Mouse (Mus musculus): Measurements from ENCODE around the gene Adra2b.

The Adra2b gene

DNA sequence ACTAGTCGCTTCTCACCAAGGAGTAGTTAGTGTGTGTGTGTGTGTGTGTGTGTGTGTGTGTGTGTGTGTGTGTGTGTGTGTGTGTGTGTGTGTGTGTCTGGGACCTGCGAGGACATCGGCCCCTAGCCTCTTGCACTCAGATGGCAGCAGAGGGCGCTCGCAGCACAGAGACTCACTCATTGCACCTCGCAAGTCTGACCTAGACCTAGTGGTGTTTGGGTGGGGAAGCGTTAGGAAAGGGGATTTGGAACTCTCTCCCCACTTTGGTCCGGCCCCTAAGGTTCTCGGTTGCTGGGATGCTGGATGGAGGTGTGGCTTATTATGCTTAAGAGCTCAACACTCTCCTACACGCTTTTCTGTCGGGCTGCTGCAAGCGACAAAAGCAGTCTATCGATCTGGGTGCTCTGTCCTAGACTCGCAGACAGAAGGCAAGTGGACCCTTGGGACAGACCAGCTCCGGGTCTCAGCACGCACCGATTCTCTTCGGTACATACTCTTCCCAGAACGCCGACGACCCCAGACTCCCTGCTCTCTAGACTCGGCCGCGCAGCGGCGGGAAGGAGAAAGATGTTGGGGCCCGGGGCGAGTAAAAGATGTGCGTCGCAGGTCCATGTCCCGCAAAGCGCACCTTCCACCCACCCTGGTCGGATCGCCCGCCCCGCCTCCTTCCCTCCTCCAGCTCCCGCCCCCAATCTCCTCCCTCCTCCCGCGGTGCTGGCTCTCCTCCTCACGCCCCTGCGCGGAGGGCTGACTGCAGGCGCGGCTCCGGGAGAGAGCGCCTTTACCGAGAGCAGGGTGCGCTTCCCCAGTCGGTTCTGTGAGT is at the start of gene Adra2b:
Gene Adra2b, plus strand, starts transcription at position 750 of the 823 bp plus-strand sequence.
- in situ Hi-C loops (cut with MboI; ENCODE audit: unreplicated experiment in 2 of 2) = loop anchor here (5.0 to 10.0 kb wide), 2 partner anchors 90 to 182 kb away; partner anchors contain the start of gene Prom2 (in 1 of the 2)

DNA sequence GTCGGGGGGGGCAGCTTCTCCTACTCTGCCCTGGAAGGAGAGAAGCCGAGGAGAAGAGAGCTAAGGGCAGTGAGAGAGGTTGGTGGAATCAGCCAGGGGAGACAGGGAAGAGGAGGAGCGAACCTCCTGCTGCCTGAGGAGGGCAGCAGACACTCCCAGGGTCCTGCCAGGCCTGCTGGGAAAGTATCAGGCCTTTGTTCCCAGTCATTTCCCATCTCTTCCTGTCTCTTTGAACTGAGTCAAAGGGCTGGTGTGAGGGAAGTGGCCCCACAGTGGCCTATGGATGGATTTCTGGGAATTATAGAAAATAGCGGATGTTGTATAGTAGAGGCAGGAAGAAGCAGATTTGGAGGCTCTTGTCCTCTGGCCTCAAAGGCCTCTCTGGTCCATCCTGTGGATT is 49.1 kb upstream of the Adra2b start:
- in situ Hi-C loops (cut with MboI; ENCODE audit: unreplicated experiment in 2 of 2) = no loop called here

DNA sequence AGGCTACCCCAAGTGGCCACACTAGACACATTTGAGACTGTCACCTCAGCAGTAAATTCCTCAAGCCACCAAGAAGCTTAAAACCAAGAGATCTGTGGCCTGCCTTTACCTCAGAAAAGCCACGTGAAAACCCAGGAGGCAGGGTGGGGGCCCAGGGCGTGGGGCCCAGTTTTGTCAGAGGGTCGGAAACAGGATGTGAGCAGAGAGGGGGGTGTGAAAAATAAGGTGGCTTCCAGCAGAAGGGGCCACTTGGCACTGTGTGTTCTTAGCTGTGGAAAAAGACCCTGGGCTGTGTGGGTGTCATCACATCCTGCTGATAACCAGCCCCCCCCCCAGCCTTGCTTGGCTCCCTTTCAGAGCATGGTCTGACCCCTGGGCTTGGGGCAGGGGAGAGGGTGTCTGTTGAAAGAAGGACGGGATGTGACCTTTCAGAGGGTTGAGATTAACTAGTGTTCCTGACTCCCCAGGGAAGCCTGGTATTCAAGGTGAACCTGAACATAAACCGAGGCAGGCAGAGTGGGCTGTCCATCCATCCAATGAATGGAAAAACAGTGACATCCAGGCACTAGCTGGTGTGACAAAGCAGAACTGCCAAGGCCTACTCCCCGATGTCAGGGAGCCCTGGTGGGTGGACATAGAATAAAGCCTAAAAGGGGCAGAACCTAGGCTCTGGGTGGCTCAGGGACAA is 48.4 kb upstream of the Adra2b start:
- in situ Hi-C loops (cut with MboI; ENCODE audit: unreplicated experiment in 2 of 2) = no loop called here

DNA sequence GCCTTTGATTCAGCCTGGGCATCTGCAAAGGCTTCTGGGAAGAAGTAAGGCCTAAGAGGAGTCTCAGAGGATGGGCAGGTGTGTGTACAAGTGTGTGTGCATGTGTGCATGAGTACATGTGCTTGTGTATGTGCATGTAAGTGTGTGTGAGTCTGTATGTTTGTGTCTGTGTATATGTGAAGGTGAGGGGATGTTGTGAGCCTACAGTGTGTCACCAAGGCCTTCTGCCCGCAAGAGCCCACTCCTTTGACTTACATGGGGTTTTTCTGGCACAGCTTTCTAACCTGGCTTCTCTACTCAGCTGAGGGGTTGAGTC is 47.9 kb upstream of the Adra2b start:
- in situ Hi-C loops (cut with MboI; ENCODE audit: unreplicated experiment in 2 of 2) = no loop called here

DNA sequence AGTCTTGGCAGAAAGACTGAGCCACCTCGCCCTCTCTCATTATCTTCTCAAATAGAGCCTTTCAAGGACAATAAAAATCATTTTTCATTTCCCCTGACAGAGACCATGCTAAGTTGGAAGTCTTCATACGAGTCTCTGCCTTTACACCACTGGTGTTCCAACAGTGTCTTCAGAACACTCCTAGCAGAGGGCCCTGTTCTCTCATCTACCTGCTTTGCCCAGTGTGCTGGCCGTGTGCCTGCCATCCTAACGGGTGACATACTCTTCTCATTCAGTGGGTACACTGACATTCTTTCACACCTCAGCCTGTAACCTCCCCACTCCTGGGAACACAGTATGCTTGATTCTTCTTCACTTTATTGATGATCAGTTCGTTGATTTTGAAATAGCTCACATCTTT is 46.6 kb upstream of the Adra2b start:
- in situ Hi-C loops (cut with MboI; ENCODE audit: unreplicated experiment in 2 of 2) = no loop called here

DNA sequence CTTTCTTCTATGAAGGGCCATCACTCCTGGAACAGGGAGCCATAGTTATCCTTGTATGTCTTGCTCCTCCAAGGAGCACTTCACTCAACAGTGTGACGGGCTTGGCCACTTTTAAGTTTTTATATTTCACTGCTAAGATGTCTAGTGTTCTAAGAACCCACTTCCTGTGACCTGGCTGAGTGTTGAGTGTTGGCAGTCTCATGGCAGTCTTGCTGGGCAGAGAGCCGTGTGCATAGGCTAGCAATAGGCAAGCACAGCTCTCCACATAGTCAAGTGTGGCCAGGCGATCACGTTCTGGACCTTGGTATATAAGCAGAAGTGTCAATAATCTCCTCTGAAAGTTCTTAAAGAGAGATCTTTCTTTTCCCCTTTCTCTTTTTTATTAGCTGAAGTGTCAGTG is 44.9 kb upstream of the Adra2b start:
- in situ Hi-C loops (cut with MboI; ENCODE audit: unreplicated experiment in 2 of 2) = no loop called here

DNA sequence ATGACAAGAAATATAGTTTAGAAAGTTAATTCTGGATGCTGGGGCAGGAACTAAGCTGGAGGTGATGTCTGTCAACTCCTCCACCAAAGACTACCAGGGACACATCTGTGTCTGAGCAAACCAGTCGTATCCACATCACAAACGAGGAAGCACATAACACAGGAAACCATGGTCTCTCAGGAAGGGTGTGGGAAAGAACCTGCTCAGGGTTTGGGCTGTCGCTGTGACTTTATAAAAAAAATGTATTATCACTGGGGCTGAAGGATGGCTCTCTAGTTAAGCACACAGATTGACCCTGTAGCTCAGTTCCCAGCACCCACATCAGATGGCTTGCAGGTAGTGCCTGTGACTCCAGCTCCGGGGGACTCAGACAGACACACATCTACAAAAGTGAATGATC is 43.9 kb upstream of the Adra2b start:
- in situ Hi-C loops (cut with MboI; ENCODE audit: unreplicated experiment in 2 of 2) = no loop called here

DNA sequence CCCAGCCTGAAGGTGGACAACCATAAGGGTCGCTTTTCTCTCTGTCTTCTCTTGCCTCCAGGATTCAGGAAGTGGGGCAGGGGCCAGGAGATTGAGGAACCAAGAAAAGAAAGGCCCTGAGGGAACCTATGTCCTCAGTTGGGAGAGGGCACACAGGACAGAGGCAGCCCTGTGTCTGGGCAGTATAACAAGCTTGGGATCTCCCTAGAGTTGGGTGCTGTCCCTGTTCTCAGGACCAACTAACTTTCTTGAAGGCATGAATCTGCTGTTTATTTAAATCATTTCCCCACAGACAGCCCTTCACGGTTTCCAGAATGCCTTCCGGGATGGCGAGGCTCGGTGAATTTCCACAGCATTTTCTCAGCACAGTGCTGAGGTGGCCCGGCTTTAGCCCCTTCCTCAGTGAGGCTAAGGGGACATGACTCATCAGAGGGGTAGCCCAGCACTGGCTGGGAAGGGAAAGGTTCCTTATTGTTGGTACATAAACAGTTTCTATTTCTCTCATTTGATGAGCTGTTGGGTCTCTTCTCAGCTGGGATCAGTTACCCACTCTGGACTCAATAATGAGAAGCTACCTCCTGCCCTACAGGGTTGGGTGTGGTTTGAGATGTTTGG is 40.2 kb upstream of the Adra2b start:
- in situ Hi-C loops (cut with MboI; ENCODE audit: unreplicated experiment in 2 of 2) = no loop called here

- in situ Hi-C loops (cut with MboI; ENCODE audit: unreplicated experiment in 2 of 2) = no loop called here
Observed at GRCm38 (mm10) chr2:127323667-127324066, 39.3 kb upstream of the Adra2b start.

DNA sequence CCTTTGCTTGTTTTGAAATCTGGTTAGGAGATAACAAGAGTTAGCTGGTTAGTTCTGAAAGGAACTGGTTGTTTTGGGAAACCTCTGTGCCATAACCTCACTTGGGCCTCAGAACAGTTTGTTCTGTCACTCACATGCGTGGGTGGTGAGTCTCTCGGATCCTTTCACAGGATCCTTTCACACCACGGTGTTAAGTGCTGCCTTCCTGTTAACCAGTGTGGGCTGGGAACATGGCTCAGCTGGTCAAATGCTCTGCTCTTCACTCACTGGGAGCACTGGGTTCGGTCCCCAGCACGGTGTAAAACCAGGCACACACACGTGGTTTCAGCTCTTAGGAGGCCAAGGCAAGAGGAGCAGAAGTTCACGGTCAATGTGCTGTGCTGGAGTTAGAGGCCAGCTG is 38.6 kb upstream of the Adra2b start:
- in situ Hi-C loops (cut with MboI; ENCODE audit: unreplicated experiment in 2 of 2) = no loop called here

- in situ Hi-C loops (cut with MboI; ENCODE audit: unreplicated experiment in 2 of 2) = no loop called here
Observed at GRCm38 (mm10) chr2:127328090-127328851, 34.7 kb upstream of the Adra2b start.

DNA sequence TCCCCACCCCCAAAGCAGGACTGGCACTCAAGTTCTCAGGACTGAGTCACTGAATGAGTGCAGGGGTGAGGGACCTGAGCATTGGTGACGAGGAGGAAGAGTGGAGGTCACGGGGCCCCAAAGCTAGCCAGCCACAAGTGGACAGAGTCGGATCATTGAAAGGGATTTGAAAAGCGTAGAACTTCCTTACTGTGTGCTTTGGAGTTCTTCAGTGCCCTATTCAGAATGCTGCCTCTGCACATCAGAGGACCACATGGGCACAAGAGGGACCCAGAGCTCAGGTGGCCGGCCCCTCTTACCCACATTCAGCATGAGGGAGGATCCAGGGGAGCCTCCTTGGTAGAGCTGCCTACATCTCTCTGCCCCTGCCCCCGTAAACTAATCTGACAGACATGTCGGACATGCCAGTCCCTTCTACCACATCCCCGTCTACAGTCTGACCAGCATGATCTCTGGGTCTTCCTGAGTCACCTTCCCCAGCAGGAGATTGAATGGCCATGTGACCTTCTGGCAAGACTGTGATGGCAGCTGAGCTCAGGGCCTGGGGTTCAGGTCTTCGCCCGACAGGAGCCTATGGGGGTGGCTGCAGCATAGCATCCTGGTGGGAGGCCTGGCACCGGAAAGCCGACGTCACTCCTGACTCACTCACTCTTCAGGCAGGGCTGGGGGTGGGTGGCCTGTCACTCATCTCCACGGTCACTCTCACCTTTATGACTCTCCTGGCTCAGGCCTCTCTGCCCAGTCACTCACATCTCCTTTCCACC is 30.0 kb upstream of the Adra2b start:
- in situ Hi-C loops (cut with MboI; ENCODE audit: unreplicated experiment in 2 of 2) = no loop called here

- in situ Hi-C loops (cut with MboI; ENCODE audit: unreplicated experiment in 2 of 2) = no loop called here
Observed at GRCm38 (mm10) chr2:127333945-127334603, 28.9 kb upstream of the Adra2b start.

- in situ Hi-C loops (cut with MboI; ENCODE audit: unreplicated experiment in 2 of 2) = no loop called here
Observed at GRCm38 (mm10) chr2:127335078-127335541, 27.9 kb upstream of the Adra2b start.

GRCm38 (mm10) chr2:127335767-127336496 is 27.1 kb upstream of the Adra2b start, which contains the start of gene Dusp2:
Gene Dusp2 (plus strand): TSS chr2:127336159.
- in situ Hi-C loops (cut with MboI; ENCODE audit: unreplicated experiment in 2 of 2) = no loop called here

DNA sequence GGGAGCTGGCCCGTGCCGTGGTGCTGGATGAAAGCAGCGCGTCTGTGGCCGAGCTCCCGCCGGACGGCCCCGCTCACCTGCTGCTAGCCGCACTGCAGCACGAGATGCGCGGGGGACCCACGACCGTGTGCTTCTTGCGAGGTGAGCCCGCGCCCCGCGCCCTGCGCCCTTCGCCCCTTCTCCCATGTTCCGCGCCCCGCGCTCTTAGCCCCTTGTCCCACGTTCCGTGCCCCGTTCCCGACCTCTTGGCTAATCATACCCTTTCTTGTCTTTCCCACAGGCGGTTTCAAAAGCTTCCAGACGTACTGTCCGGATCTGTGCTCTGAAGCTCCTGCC is 26.5 kb upstream of the Adra2b start:
- in situ Hi-C loops (cut with MboI; ENCODE audit: unreplicated experiment in 2 of 2) = no loop called here

DNA sequence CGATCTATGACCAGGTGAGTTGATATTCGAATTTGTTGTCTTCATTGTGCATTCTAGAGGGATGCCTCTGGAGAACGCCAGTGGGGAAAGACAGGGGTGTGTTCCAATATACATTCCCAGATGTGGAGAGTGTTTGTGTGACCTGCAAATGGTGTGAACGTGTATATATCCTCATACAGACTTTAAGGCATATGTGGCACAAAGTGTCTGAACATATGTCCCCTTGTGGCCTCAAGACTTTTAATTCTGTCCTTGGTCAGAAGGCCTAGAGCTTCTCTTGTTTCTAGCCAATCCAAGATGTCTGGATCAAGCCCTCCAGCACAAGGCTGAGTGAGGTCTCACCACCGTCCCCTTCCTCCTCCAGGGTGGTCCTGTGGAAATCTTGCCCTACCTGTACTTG is 26.1 kb upstream of the Adra2b start:
- in situ Hi-C loops (cut with MboI; ENCODE audit: unreplicated experiment in 2 of 2) = no loop called here

GRCm38 (mm10) chr2:127337531-127337930 is 25.5 kb upstream of the Adra2b start:
- in situ Hi-C loops (cut with MboI; ENCODE audit: unreplicated experiment in 2 of 2) = no loop called here

DNA sequence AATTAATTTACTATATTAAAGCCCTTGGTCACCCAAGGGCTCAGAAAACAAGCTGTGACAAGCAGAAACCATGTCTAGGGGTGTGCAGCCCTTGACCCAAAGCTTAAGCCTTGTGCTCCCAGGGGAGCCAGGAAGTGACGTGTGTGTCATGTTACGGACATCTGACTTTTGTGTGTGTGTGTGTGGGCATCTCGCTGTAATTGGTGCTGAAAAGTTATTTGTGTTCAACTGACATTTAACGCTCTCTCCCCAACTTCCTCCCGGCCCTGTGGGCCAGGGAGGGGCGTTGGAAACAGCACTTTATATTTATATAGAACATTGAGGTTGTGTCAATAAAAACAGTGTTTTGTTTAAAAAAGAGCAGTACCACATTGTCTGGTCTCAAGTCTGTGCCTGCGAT is 25.0 kb upstream of the Adra2b start:
- in situ Hi-C loops (cut with MboI; ENCODE audit: unreplicated experiment in 2 of 2) = no loop called here

Measured in v-Abl transformed pro-B cells (cell line).